Mouse (Mus musculus) heart, postnatal 0 days (tissue): Measurements from ENCODE around the gene Srp72.
"Not testable (repeated sequence)": the region's sequence is repeated elsewhere in the genome, so short reads cannot be mapped to it uniquely, and the experiment has no call there.

Experiments used
- CTCF ChIP-seq: IDR thresholded peaks from 2 replicates; pipeline ENCODE4 v1.5.1; 2016; ENCODE audit warnings: antibody characterized with exemption, control low read depth, low read depth
- EP300 ChIP-seq: IDR thresholded peaks from 2 replicates; pipeline ENCODE4 v1.6.1; 2016; ENCODE audit warnings: antibody characterized with exemption, low read depth

DNA sequence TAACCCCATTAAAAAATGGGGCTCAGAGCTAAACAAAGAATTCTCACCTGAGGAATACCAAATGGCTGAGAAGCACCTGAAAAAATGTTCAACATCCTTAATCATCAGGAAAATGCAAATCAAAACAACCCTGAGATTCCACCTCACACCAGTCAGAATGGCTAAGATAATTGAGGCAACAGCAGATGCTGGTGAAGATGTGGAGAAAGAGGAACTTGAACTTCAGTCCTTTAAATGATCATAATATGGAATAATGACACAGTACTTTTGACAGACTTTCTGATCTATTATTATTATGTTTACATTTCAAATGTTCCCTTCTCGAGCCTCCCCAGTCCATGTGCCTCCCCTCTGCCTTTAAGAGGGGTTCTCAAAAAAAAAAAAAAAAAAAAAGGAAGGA lies 3.4 kb upstream of the Srp72 start:
- TF ChIP-seq EP300, CTCF: not testable (repeated sequence)
